Mouse (Mus musculus): ENCODE measurements around the gene Eif2ak3.
"Not testable (repeated sequence)": the region's sequence is repeated elsewhere in the genome, so short reads cannot be mapped to it uniquely, and the experiment has no call there.

Gene Eif2ak3

GRCm38 (mm10) chr6:70844002-70844804, at the start of gene Eif2ak3:
Gene Eif2ak3, plus strand, starts transcription at chr6:70844515.
- DNase-seq = peak; percentile 97

- DNase-seq = no peak
Measured at GRCm38 (mm10) chr6:70796940-70797339, 47.4 kb upstream of the Eif2ak3 start.

- DNase-seq = peak; percentile 82
Measured at GRCm38 (mm10) chr6:70797581-70798251, 46.6 kb upstream of the Eif2ak3 start.

- DNase-seq = peak; percentile 20
Measured at GRCm38 (mm10) chr6:70804632-70805031, 39.7 kb upstream of the Eif2ak3 start.

- peak; percentile 78 for DNase-seq
Measured at GRCm38 (mm10) chr6:70805267-70805666, 39.0 kb upstream of the Eif2ak3 start.

GRCm38 (mm10) chr6:70805820-70806513, 38.3 kb upstream of the Eif2ak3 start:
- peak; percentile 73 for DNase-seq

- no peak for DNase-seq
Measured at GRCm38 (mm10) chr6:70806514-70806912, 37.8 kb upstream of the Eif2ak3 start.

GRCm38 (mm10) chr6:70810524-70810923, 33.8 kb upstream of the Eif2ak3 start:
- no peak for DNase-seq

- peak; percentile 84 for DNase-seq
Measured at GRCm38 (mm10) chr6:70811557-70812525, 32.5 kb upstream of the Eif2ak3 start.

- no peak for DNase-seq
Measured at GRCm38 (mm10) chr6:70812526-70812895, 31.8 kb upstream of the Eif2ak3 start.

- DNase-seq = no peak
Measured at GRCm38 (mm10) chr6:70813921-70814628, 30.2 kb upstream of the Eif2ak3 start.

- no peak for DNase-seq
Measured at GRCm38 (mm10) chr6:70814629-70814950, 29.7 kb upstream of the Eif2ak3 start.

GRCm38 (mm10) chr6:70815471-70815870, 28.8 kb upstream of the Eif2ak3 start:
- no peak for DNase-seq

GRCm38 (mm10) chr6:70821566-70821965, 22.7 kb upstream of the Eif2ak3 start:
- DNase-seq = no peak

- no peak for DNase-seq
Measured at GRCm38 (mm10) chr6:70822386-70822910, 21.9 kb upstream of the Eif2ak3 start.

- DNase-seq = not testable (repeated sequence)
Measured at GRCm38 (mm10) chr6:70823277-70823676, 21.0 kb upstream of the Eif2ak3 start.

- peak; percentile 64 for DNase-seq
Measured at GRCm38 (mm10) chr6:70824085-70824986, 20.0 kb upstream of the Eif2ak3 start.

- no peak for DNase-seq
Measured at GRCm38 (mm10) chr6:70824987-70825337, 19.4 kb upstream of the Eif2ak3 start.

GRCm38 (mm10) chr6:70829451-70829850, 14.9 kb upstream of the Eif2ak3 start:
- DNase-seq = no peak

GRCm38 (mm10) chr6:70830552-70830951, 13.8 kb upstream of the Eif2ak3 start:
- DNase-seq = no peak

Measured in lung, postnatal 14 days (tissue).